Mouse (Mus musculus) cerebellum, adult 2 months (tissue): ENCODE results near the gene Ncam1.

Source experiments
- CTCF ChIP-seq: fragments of 200-500 bp; IDR thresholded peaks from 2 replicates; pipeline ENCODE4 v1.5.1; 2011; ENCODE audit warnings: low read depth, mild to moderate bottlenecking, control low read depth, low read length, moderate library complexity, borderline replicate concordance; ENCODE audit not compliant: insufficient read depth
- POLR2A ChIP-seq: fragments of 200-500 bp; IDR thresholded peaks from 2 replicates; pipeline ENCODE4 v1.6.1; 2011; ENCODE audit warnings: low read length, control low read depth, borderline replicate concordance; ENCODE audit not compliant: insufficient read depth

DNA sequence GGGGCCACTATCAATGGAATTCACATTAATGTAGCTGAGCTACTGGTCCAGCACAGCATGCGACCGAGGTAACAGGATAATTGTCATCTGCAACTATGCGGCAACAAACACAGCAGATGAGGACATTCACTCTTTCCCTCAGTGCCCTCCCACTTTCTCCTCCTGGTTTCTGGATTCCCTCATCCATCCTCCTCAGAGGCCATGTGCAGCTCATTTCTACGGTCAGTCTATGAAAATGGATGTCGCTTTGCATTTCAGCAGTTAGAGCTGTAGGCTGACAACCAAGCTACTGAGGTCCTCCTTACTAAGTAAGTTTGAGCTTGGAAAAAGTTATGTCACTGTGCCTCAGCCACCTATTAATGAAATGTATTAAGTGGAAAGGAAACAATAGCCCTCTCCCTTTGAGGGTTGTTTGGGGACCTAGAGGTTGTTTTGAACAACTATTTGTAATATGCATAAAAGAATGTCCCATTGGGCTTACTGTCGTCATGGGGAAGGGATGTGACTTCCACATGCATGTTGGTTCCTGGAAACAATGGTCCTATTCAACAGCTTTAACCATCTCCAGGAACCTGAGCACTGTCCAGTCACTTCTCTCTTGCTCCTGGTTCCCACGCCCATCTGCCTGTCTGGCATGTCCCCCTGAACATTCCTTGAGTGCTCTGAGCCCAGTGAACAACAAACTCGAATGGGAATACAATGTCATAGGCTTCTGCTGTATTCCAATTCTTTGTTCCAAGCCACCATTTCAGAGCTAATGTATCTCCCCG lies 122.8 kb downstream of the Ncam1 start:
- TF ChIP-seq CTCF, result no peak
- no peak for TF ChIP-seq POLR2A
